Mouse (Mus musculus) left cerebral cortex, adult 11 months (tissue): ENCODE measurements around the gene Cyp4f40.
"Not testable (repeated sequence)": the region's sequence is repeated elsewhere in the genome, so short reads cannot be mapped to it uniquely, and the experiment has no call there.

Experiments used
- DNase-seq: peaks from one replicate; pipeline ENCODE4 v3.0.0; 2022; ENCODE audit warnings: low spot score

Cyp4f40 gene

DNA sequence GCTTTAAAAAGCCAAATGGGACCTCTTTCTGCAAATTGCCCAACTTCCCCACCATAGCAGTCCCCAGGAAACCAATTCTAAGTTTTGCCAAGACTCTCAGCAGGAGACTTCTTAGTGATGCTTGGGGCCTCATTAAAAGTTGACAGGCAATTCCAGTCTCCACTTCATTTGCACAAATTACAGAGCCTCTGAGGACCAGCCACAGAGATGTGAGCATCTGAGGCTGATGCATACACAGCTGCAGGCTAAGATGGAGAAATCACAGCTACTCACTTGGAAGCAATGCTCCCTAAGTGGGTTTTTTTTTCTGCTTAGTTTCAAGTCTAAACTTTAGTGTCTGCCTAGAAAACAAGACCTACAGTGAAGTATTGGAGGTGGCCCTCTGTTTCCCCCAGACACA is 51.8 kb downstream of the Cyp4f40 start:
- DNase-seq, result not testable (repeated sequence)

GRCm38 (mm10) chr17:32722151-32722550 is 63.5 kb downstream of the Cyp4f40 start:
- DNase-seq, result not testable (repeated sequence)

GRCm38 (mm10) chr17:32722771-32723170 is 64.1 kb downstream of the Cyp4f40 start:
- no peak for DNase-seq

GRCm38 (mm10) chr17:32726360-32726759 is 67.7 kb downstream of the Cyp4f40 start:
- not testable (repeated sequence) for DNase-seq
